Mouse (Mus musculus) limb, embryonic 12.5 days (tissue): Measurements from ENCODE around the gene Klhl18. TPM values are rescaled to one million over a fixed set of nuclear protein-coding genes. Genes with fewer than 3 reads are reported as not detected.

ENCODE experiments used
- ATAC-seq: fragments of 200-750 bp; cut with Nextera tagmentation; 2 replicates; pipeline ENCODE4 v1.8.0; 2017; ENCODE audit warnings: low read depth, moderate TSS enrichment; ENCODE audit not compliant: insufficient number of reproducible peaks, insufficient read depth, low FRiP score, low TSS enrichment
- H3K27ac ChIP-seq: fragments of 300-500 bp; sonication (generic); 2 replicates; pipeline ENCODE4 v1.5.1; 2016; ENCODE audit warnings: mild to moderate bottlenecking, moderate library complexity
- H3K27me3 ChIP-seq: fragments of 300-500 bp; sonication (generic); 2 replicates; pipeline ENCODE4 v1.6.1; 2016; ENCODE audit warnings: mild to moderate bottlenecking, moderate library complexity
- H3K36me3 ChIP-seq: fragments of 300-500 bp; sonication (generic); 2 replicates; pipeline ENCODE4 v1.6.1; 2016; ENCODE audit warnings: mild to moderate bottlenecking, moderate library complexity
- H3K4me1 ChIP-seq: fragments of 300-500 bp; sonication (generic); replicated peaks from 2 replicates; pipeline ENCODE4 v1.6.1; 2016
- H3K4me2 ChIP-seq: fragments of 300-500 bp; sonication (generic); 2 replicates; pipeline ENCODE4 v1.6.1; 2016; ENCODE audit warnings: mild to moderate bottlenecking, moderate library complexity
- H3K4me3 ChIP-seq: fragments of 300-500 bp; sonication (generic); replicated peaks from 2 replicates; pipeline ENCODE4 v1.5.1; 2016; ENCODE audit warnings: mild to moderate bottlenecking
- H3K9ac ChIP-seq: fragments of 300-500 bp; sonication (generic); replicated peaks from 2 replicates; pipeline ENCODE4 v1.6.1; 2016; ENCODE audit warnings: mild to moderate bottlenecking, moderate library complexity
- H3K9me3 ChIP-seq: fragments of 300-500 bp; sonication (generic); 2 replicates; pipeline ENCODE4 v1.6.1; 2016; ENCODE audit warnings: mild to moderate bottlenecking, moderate library complexity
- WGBS: fragments of 180-500 bp; shearing (Covaris S2); methylation state at CpG from one replicate; pipeline ENCODE4 v1.1.7; 2016; 5-methylcytosine and 5-hydroxymethylcytosine counted together
- polyA plus RNA-seq: library from polyadenylated mRNA; unstranded; fragments of >200 nt; fragmentation: Nextera tagmentation; extraction: Ambion mirVana; gene quantifications from 2 replicates; pipeline ENCODE4 v1.2.1, GENCODE M21; 2016

The Klhl18 gene
- polyA plus RNA-seq, 1 experiment from 2014 or later, result 7.8 TPM

- H3K27me3 ChIP-seq, result no peaks in the 10 kb centered on the region
- H3K9ac ChIP-seq, result no peak overlapping the region
- no peak overlapping the region for H3K27ac ChIP-seq
- WGBS, result 85% methylated on average over 18 of the region's 18 CpGs
- ATAC-seq, result no peak
- H3K9me3 ChIP-seq, result no peaks in the 10 kb centered on the region
- H3K4me3 ChIP-seq, result no peak overlapping the region
- H3K4me1 ChIP-seq, result no peaks in the 10 kb centered on the region
- no peak overlapping the region for H3K4me2 ChIP-seq
- H3K36me3 ChIP-seq, result peaks cover 7% of the 10 kb centered on the region; the same call in 1 of the 2 replicates
Measured at GRCm38 (mm10) chr9:110460884-110461815, 15.3 kb downstream of the Klhl18 start.

DNA sequence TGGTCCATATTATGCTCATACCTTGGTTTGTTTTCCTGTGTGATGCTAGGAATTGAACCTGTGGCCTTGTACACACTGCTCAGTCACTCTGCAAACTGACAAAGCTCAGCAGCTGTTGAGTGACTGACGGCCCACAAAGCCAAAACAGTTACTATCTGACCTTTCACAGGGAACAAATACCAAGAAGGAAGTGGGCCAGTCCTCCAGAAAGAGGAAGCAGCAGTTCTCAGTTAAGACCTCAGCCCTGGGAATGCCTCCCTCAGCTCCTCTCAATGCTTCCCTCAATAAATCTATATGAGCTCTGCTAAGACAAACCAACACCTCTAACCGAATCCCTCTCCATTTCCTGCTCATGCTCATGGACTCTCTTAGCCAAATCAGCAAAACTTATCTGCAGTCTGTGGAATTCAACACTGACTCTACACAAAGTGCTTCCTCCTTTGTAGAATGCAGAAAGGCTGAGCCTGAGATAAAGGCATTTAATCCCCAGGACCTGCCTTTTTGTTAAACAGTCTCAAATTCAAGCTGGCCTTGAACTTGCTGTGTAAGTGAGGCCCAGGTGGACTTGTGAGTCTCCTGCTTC, 17.3 kb downstream of the Klhl18 start:
- Histone ChIP-seq H3K4me1 (no peaks in the 10 kb centered on the region), H3K9ac (no peak overlapping the region), H3K4me3 (no peak overlapping the region), H3K27ac (no peak overlapping the region), H3K36me3 (peaks cover 12% of the 10 kb centered on the region; the same call in 1 of the 2 replicates), H3K27me3 (no peaks in the 10 kb centered on the region), H3K4me2 (no peak overlapping the region), H3K9me3 (no peaks in the 10 kb centered on the region)
- no peak for ATAC-seq
- 72% methylated on average over 2 of the region's 2 CpGs for WGBS

- Histone ChIP-seq H3K27me3 (no peaks in the 10 kb centered on the region), H3K27ac (no peak overlapping the region), H3K9ac (no peak overlapping the region), H3K9me3 (no peaks in the 10 kb centered on the region), H3K4me2 (no peak overlapping the region), H3K36me3 (peaks cover 19% of the 10 kb centered on the region; the same call in 1 of the 2 replicates), H3K4me1 (no peaks in the 10 kb centered on the region), H3K4me3 (no peak overlapping the region)
- WGBS, result 82% methylated on average over 3 of the region's 3 CpGs
- no peak for ATAC-seq
Measured at GRCm38 (mm10) chr9:110457926-110458325, 18.6 kb downstream of the Klhl18 start.

- Histone ChIP-seq H3K4me2 (no peak overlapping the region), H3K27me3 (no peaks in the 10 kb centered on the region), H3K27ac (no peak overlapping the region), H3K36me3 (peaks cover 33% of the 10 kb centered on the region), H3K9me3 (no peaks in the 10 kb centered on the region), H3K9ac (no peak overlapping the region), H3K4me3 (no peak overlapping the region), H3K4me1 (peaks cover 4% of the 10 kb centered on the region)
- WGBS, result 84% methylated on average over 3 of the region's 3 CpGs
- ATAC-seq, result no peak
Measured at GRCm38 (mm10) chr9:110452523-110452922, 24.0 kb downstream of the Klhl18 start.

GRCm38 (mm10) chr9:110448857-110449617, 27.5 kb downstream of the Klhl18 start:
- Histone ChIP-seq H3K27ac (no peak overlapping the region), H3K4me1 (peaks cover 4% of the 10 kb centered on the region), H3K9ac (no peak overlapping the region), H3K36me3 (peaks cover 30% of the 10 kb centered on the region), H3K9me3 (no peaks in the 10 kb centered on the region), H3K27me3 (no peaks in the 10 kb centered on the region), H3K4me2 (no peak overlapping the region), H3K4me3 (no peak overlapping the region)
- WGBS, result 31% methylated on average over 11 of the region's 11 CpGs
- peak; percentile 89 for ATAC-seq

- WGBS, result 87% methylated on average over 15 of the region's 15 CpGs
- peaks cover 27% of the 10 kb centered on the region for H3K36me3 ChIP-seq
- H3K4me2 ChIP-seq, result no peak overlapping the region
- no peaks in the 10 kb centered on the region for H3K9me3 ChIP-seq
- no peaks in the 10 kb centered on the region for H3K27me3 ChIP-seq
- H3K27ac ChIP-seq, result no peak overlapping the region
- ATAC-seq, result no peak
- no peak overlapping the region for H3K4me3 ChIP-seq
- H3K4me1 ChIP-seq, result peaks cover 4% of the 10 kb centered on the region
- H3K9ac ChIP-seq, result no peak overlapping the region
Measured at GRCm38 (mm10) chr9:110448356-110448755, 28.1 kb downstream of the Klhl18 start.

- Histone ChIP-seq H3K9ac (no peak overlapping the region), H3K27me3 (no peaks in the 10 kb centered on the region), H3K4me2 (no peak overlapping the region), H3K4me3 (no peak overlapping the region), H3K36me3 (peaks cover 42% of the 10 kb centered on the region), H3K27ac (no peak overlapping the region), H3K4me1 (no peaks in the 10 kb centered on the region), H3K9me3 (no peaks in the 10 kb centered on the region)
- no peak for ATAC-seq
- WGBS, result 88% methylated on average over 6 of the region's 6 CpGs
Measured at GRCm38 (mm10) chr9:110440559-110440958, 35.9 kb downstream of the Klhl18 start.

GRCm38 (mm10) chr9:110440049-110440448, 36.4 kb downstream of the Klhl18 start:
- 68% methylated on average over 5 of the region's 5 CpGs for WGBS
- Histone ChIP-seq H3K9ac (no peak overlapping the region), H3K4me3 (no peak overlapping the region), H3K27me3 (no peaks in the 10 kb centered on the region), H3K4me1 (no peaks in the 10 kb centered on the region), H3K36me3 (peaks cover 47% of the 10 kb centered on the region), H3K9me3 (no peaks in the 10 kb centered on the region), H3K4me2 (no peak overlapping the region), H3K27ac (no peak overlapping the region)
- no peak for ATAC-seq

- no peak for ATAC-seq
- no peaks in the 10 kb centered on the region for H3K4me1 ChIP-seq
- peaks cover 58% of the 10 kb centered on the region for H3K36me3 ChIP-seq
- H3K27ac ChIP-seq, result no peak overlapping the region
- H3K9ac ChIP-seq, result no peak overlapping the region
- WGBS, result 93% methylated on average over 11 of the region's 11 CpGs
- no peaks in the 10 kb centered on the region for H3K27me3 ChIP-seq
- H3K4me3 ChIP-seq, result no peak overlapping the region
- no peaks in the 10 kb centered on the region for H3K9me3 ChIP-seq
- H3K4me2 ChIP-seq, result no peak overlapping the region
Measured at GRCm38 (mm10) chr9:110436041-110436440, 40.5 kb downstream of the Klhl18 start.

DNA sequence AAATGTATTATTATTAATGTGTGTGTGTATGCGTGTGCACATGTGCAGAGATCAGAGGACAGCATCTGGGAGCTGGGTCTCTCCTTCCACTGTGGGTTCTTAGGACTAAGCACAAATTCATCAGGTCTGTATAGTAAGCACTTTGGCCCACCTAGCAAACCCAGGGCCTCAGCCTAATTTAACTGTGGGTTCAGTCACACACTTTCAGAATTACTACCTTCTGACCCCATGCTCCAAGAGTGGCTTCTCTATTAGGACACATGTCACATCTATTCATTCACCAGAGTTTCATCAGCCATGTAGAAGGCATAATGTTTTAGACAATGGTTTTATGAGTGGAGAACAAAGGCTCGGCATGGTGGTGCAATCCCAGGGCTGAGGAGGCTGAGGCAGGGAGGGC, 43.4 kb downstream of the Klhl18 start:
- Histone ChIP-seq H3K4me3 (no peak overlapping the region), H3K4me1 (no peaks in the 10 kb centered on the region), H3K9me3 (no peaks in the 10 kb centered on the region), H3K9ac (no peak overlapping the region), H3K27ac (no peak overlapping the region), H3K4me2 (no peak overlapping the region), H3K36me3 (peaks cover 77% of the 10 kb centered on the region), H3K27me3 (no peaks in the 10 kb centered on the region)
- 90% methylated on average over 2 of the region's 2 CpGs for WGBS
- ATAC-seq, result no peak

DNA sequence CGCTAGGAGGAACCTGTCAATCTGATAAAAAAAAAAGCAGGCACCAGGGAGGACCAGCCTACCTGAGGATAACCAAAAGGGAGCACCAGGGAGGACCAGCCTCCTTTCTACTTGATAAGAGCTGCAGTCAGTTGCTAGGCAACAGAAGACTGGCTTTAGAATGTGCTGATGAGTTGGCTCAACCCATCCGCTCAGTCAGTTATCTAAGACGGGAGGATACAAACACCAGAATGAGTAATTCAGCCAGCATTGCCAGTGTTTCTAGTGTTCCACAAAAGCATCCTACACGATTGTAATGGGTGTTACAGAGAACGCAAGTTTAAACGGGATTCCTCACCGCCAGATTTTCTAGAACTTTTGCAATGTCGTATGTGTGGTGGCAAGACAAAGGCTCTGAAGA, 45.3 kb downstream of the Klhl18 start:
- peaks cover 73% of the 10 kb centered on the region for H3K36me3 ChIP-seq
- no peaks in the 10 kb centered on the region for H3K4me1 ChIP-seq
- H3K9me3 ChIP-seq, result no peaks in the 10 kb centered on the region
- H3K27ac ChIP-seq, result no peak overlapping the region
- no peak overlapping the region for H3K9ac ChIP-seq
- H3K27me3 ChIP-seq, result no peaks in the 10 kb centered on the region
- ATAC-seq, result no peak
- H3K4me3 ChIP-seq, result no peak overlapping the region
- WGBS, result 91% methylated on average over 8 of the region's 8 CpGs
- H3K4me2 ChIP-seq, result no peak overlapping the region
